Mouse (Mus musculus) effector memory CD4-positive, alpha-beta T cell, adult 7 months (primary cell): ENCODE results near the gene Pigv. TPM values are rescaled to one million over a fixed set of nuclear protein-coding genes. Genes with fewer than 3 reads are reported as not detected.

Source experiments
- polyA plus RNA-seq: library from polyadenylated mRNA; unstranded; fragments of 100-300 nt; shearing (Covaris generic); gene quantifications from one replicate; pipeline ENCODE4 v1.2.1, GENCODE M21; 2017

Pigv gene
- 17.0 TPM for polyA plus RNA-seq

GRCm38 (mm10) chr4:133671881-133672844 is at the start of gene Pigv:
Gene Pigv (minus strand): TSS chr4:133672647.

GRCm38 (mm10) chr4:133649989-133650699 is 22.3 kb downstream of the Pigv start, which contains the start of gene Zdhhc18:
Gene Zdhhc18 (minus strand): TSS chr4:133650154.

Other genes with a start within 250 kb of the Pigv start
- gene Tent5b, start 192.5 kb downstream of the Pigv start, polyA plus RNA-seq, result 0.33 TPM
- gene Trnp1, start 174.1 kb downstream of the Pigv start, polyA plus RNA-seq, result not detected
- gene Kdf1, start 153.7 kb downstream of the Pigv start, polyA plus RNA-seq, result 0.67 TPM
- gene Nudc, start 126.7 kb downstream of the Pigv start, polyA plus RNA-seq, result 115 TPM
- not detected for gene Nr0b2, start 119.3 kb downstream of the Pigv start, polyA plus RNA-seq
- 21.9 TPM for gene Gpatch3, start 97.9 kb downstream of the Pigv start, polyA plus RNA-seq
- gene Gpn2, start 88.3 kb downstream of the Pigv start, polyA plus RNA-seq, result 8.4 TPM
- gene Sfn, start 70.5 kb downstream of the Pigv start, polyA plus RNA-seq, result 24.2 TPM
- 301 TPM for gene Zdhhc18, start 22.5 kb downstream of the Pigv start, polyA plus RNA-seq
- gene Arid1a, start 84.1 kb upstream of the Pigv start, polyA plus RNA-seq, result 36.3 TPM
- 87.8 TPM for gene Rps6ka1, start 215.2 kb upstream of the Pigv start, polyA plus RNA-seq